Mouse (Mus musculus): ENCODE data around the gene Pdzd9. TPM values are rescaled to one million over a fixed set of nuclear protein-coding genes. Genes with fewer than 3 reads are reported as not detected.
"Not testable (repeated sequence)": the region's sequence is repeated elsewhere in the genome, so short reads cannot be mapped to it uniquely, and the experiment has no call there.

Gene Pdzd9
- polyA plus RNA-seq (2015; fragmentation: Nextera tagmentation; extraction: Ambion mirVana): 0.08 and 0.09 TPM in 2 replicates

DNA sequence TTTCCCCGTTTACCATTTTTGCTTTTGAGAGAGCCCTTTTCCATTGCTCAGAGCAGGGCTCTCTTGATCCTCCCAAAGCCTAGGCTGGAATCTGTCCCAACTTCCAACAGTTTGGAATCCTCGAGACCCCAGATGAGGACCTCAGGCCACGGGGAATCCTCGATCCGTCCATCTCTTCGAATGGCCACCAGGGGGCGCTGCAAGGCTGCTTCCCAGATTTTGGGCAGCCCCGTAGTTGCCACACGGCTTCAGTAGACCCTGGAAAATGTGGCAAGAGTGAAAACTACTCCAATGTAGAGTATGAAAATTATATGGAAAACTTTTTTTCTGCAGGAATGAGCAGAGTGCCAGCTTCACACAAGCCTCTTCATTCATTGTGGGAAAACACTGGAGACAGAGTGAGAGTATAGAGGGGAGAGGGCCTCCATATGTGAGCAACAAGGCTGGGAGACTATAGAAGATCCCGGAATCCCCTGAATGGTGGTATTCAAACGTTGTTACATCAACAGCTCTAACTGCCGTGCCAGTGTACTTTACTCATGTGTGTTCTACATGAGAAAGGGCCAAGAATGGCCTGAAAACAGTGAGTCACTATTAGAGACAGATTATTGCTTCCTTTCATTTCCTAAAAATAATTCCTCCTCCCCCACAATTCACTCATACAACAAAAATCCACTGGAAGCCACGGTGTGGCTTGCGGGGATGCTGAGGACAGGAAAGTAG, at the start of gene Pdzd9:
Pdzd9 (minus strand) TSS at position 191 of the 723 bp plus-strand sequence.
- Histone ChIP-seq H3K9ac (no peak within 1 kb of the TSS), H3K9me3 (replicated peaks) (no peaks in the 10 kb centered on the region), H3K4me3 (replicated peaks) (no peak within 1 kb of the TSS), H3K27me3 (no peaks in the 10 kb centered on the region), H3K27ac (no peak within 1 kb of the TSS), H3K36me3 (no peaks in the 10 kb centered on the region), H3K4me1 (replicated peaks) (peaks cover 3% of the 10 kb centered on the region; the same call in 1 of the 2 replicates), H3K4me2 (no peak within 1 kb of the TSS)
- WGBS (ENCODE audit: insufficient replicate concordance): 16% methylated on average over 14 of the region's 14 CpGs
- ATAC-seq (ENCODE audit: low read depth): peak; percentile 34; the same call in 1 of the 2 replicates
- peak; percentile 56 for DNase-seq

DNA sequence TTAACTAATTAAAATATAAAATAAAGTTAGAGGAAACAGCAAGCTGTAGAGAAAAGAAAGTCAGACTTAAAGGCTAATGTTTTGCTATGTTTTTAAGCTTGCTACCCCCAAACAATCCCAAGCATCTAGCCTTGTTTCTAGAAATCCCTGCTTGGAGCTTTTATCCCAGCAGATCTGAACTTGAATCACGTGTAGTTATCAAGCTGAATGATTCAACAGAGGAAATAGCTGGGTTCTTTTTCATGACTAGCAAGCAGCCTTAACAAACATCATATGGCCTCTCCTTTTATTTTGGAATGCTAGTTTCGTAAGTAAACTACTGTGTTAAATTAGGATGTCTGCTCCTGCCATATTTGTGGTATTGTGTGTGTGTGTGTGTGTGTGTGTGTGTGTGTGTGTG, 47.1 kb upstream of the Pdzd9 start:
- no peaks in the 10 kb centered on the region for H3K36me3 ChIP-seq
- H3K4me2 ChIP-seq: no peak overlapping the region
- H3K9me3 ChIP-seq (replicated peaks): no peaks in the 10 kb centered on the region
- no peaks in the 10 kb centered on the region for H3K27me3 ChIP-seq
- no peaks in the 10 kb centered on the region; the same call in 1 of the 2 replicates for H3K4me1 ChIP-seq (replicated peaks)
- DNase-seq: no peak
- no peak overlapping the region for H3K9ac ChIP-seq
- no peak overlapping the region for H3K4me3 ChIP-seq (replicated peaks)
- WGBS (ENCODE audit: insufficient replicate concordance): 67% methylated on average over 2 of the region's 2 CpGs
- no peak for ATAC-seq (ENCODE audit: low read depth)
- H3K27ac ChIP-seq: no peak overlapping the region

GRCm38 (mm10) chr7:120713951-120714350, 43.8 kb upstream of the Pdzd9 start:
- H3K27ac ChIP-seq; H3K9me3 ChIP-seq (replicated peaks); DNase-seq; H3K9ac ChIP-seq; H3K4me3 ChIP-seq (replicated peaks); H3K4me1 ChIP-seq (replicated peaks); H3K4me2 ChIP-seq; ATAC-seq (ENCODE audit: low read depth); H3K27me3 ChIP-seq; H3K36me3 ChIP-seq: not testable (repeated sequence)
- WGBS (ENCODE audit: insufficient replicate concordance): 88% methylated on average over 11 of the region's 11 CpGs

DNA sequence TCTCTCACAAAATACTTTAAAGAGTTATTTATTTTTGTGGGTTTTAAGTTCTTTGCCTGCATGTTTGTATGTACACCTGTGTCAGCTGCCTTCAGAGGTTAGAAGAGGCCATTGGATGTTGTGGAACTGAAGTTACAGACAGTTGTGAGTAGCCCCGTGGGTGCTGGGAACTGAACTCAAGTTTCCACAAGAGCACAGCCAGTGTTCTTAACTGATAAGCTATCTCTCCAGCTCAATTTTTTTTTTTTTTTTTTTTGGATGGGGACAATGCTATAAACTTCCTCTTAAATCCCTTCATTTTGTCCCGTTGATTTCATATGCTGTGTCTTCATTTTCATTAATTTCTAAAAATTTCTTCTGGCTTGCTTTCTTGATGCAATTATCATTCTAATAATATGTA, 43.1 kb upstream of the Pdzd9 start:
- Histone ChIP-seq H3K27ac (no peak overlapping the region), H3K9ac (no peak overlapping the region), H3K4me2 (no peak overlapping the region), H3K4me3 (replicated peaks) (no peak overlapping the region), H3K36me3 (no peaks in the 10 kb centered on the region), H3K9me3 (replicated peaks) (no peaks in the 10 kb centered on the region), H3K27me3 (no peaks in the 10 kb centered on the region), H3K4me1 (replicated peaks) (no peaks in the 10 kb centered on the region; the same call in 1 of the 2 replicates)
- ATAC-seq (ENCODE audit: low read depth) (no peak), DNase-seq (no peak)
- WGBS (ENCODE audit: insufficient replicate concordance): 50% methylated on average over 2 of the region's 2 CpGs

- Histone ChIP-seq H3K4me3 (replicated peaks) (no peak overlapping the region), H3K9me3 (replicated peaks) (no peaks in the 10 kb centered on the region), H3K9ac (no peak overlapping the region), H3K36me3 (no peaks in the 10 kb centered on the region), H3K27ac (no peak overlapping the region), H3K4me2 (no peak overlapping the region), H3K4me1 (replicated peaks) (no peaks in the 10 kb centered on the region; the same call in 1 of the 2 replicates), H3K27me3 (no peaks in the 10 kb centered on the region)
- ATAC-seq (ENCODE audit: low read depth) (no peak), DNase-seq (no peak)
- WGBS (ENCODE audit: insufficient replicate concordance): 79% methylated on average over 2 of the region's 2 CpGs
Observed at GRCm38 (mm10) chr7:120712071-120712470, 41.9 kb upstream of the Pdzd9 start.

DNA sequence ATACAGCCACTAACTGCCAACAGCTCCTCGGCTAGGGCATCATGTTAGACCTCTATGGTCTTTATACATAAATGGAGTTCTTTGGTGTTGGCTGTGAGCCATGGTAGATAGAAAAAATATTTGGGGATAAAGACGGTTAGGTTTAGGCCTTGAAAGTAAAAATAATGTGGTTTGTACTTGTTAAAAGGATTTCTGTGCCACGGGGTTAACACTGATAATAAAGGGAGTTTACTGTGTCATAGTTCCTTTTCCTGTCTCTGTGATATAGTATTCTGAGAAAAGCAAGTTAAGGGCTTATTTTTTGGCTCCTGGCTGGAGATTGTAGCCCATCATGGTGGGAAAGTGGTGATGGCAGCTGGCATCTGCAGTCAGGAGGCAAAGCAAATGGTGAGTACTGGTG, 33.7 kb upstream of the Pdzd9 start:
- 28% methylated on average over 3 of the region's 3 CpGs for WGBS (ENCODE audit: insufficient replicate concordance)
- no peaks in the 10 kb centered on the region for H3K36me3 ChIP-seq
- H3K9ac ChIP-seq: no peak overlapping the region
- no peak for DNase-seq
- H3K4me2 ChIP-seq: no peak overlapping the region
- H3K4me3 ChIP-seq (replicated peaks): no peak overlapping the region
- no peaks in the 10 kb centered on the region for H3K9me3 ChIP-seq (replicated peaks)
- no peak for ATAC-seq (ENCODE audit: low read depth)
- peaks cover 29% of the 10 kb centered on the region for H3K4me1 ChIP-seq (replicated peaks)
- H3K27me3 ChIP-seq: no peaks in the 10 kb centered on the region
- H3K27ac ChIP-seq: no peak overlapping the region

GRCm38 (mm10) chr7:120699586-120699985, 29.4 kb upstream of the Pdzd9 start:
- ATAC-seq (ENCODE audit: low read depth) (no peak), DNase-seq (no peak)
- H3K36me3 ChIP-seq: peaks cover 5% of the 10 kb centered on the region; the same call in 1 of the 2 replicates
- H3K4me1 ChIP-seq (replicated peaks): peaks cover 45% of the 10 kb centered on the region
- H3K27ac ChIP-seq: no peak overlapping the region
- H3K9ac ChIP-seq: no peak overlapping the region
- H3K4me3 ChIP-seq (replicated peaks): no peak overlapping the region
- WGBS (ENCODE audit: insufficient replicate concordance): 68% methylated on average over 6 of the region's 6 CpGs
- H3K4me2 ChIP-seq: no peak overlapping the region
- H3K9me3 ChIP-seq (replicated peaks): no peaks in the 10 kb centered on the region
- H3K27me3 ChIP-seq: no peaks in the 10 kb centered on the region

DNA sequence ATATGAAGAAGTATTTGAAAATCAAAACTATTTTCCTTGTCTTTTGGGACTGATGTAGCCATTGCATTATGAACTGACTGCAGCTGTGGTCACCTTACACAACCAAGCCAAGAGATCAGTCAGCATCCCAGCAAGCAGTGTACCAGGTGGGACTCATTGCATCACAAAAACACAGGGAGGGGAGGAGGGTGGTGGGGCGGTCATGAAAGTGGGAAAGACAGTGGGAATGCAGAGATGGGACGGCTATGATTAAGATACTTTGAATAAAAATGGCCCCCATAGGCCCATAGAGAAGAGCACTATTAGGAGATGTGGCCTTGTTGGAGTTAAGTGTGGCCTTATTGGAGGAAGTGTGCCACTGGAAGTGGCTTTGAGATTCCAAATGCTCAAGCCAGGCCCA, 26.2 kb upstream of the Pdzd9 start:
- WGBS (ENCODE audit: insufficient replicate concordance): 88% methylated on average over 2 of the region's 2 CpGs
- ATAC-seq (ENCODE audit: low read depth): no peak
- H3K4me1 ChIP-seq (replicated peaks): peaks cover 32% of the 10 kb centered on the region
- H3K27ac ChIP-seq: no peak overlapping the region
- H3K4me2 ChIP-seq: no peak overlapping the region
- no peak for DNase-seq
- H3K9ac ChIP-seq: no peak overlapping the region
- H3K36me3 ChIP-seq: peaks cover 12% of the 10 kb centered on the region
- H3K27me3 ChIP-seq: no peaks in the 10 kb centered on the region
- H3K4me3 ChIP-seq (replicated peaks): no peak overlapping the region
- H3K9me3 ChIP-seq (replicated peaks): no peaks in the 10 kb centered on the region

GRCm38 (mm10) chr7:120695641-120696040, 25.5 kb upstream of the Pdzd9 start:
- Histone ChIP-seq H3K4me1 (replicated peaks) (peaks cover 31% of the 10 kb centered on the region), H3K27ac (no peak overlapping the region), H3K4me2 (no peak overlapping the region), H3K36me3 (peaks cover 17% of the 10 kb centered on the region), H3K4me3 (replicated peaks) (no peak overlapping the region), H3K9ac (no peak overlapping the region), H3K9me3 (replicated peaks) (no peaks in the 10 kb centered on the region), H3K27me3 (no peaks in the 10 kb centered on the region)
- peak; percentile 39; the same call in 1 of the 2 replicates for ATAC-seq (ENCODE audit: low read depth)
- no peak for DNase-seq
- 23% methylated on average over 1 of the region's 1 CpGs for WGBS (ENCODE audit: insufficient replicate concordance)

GRCm38 (mm10) chr7:120695196-120695595, 25.1 kb upstream of the Pdzd9 start:
- no peak overlapping the region for H3K9ac ChIP-seq
- H3K9me3 ChIP-seq (replicated peaks): no peaks in the 10 kb centered on the region
- ATAC-seq (ENCODE audit: low read depth): no peak
- no peak overlapping the region for H3K27ac ChIP-seq
- peaks cover 31% of the 10 kb centered on the region for H3K4me1 ChIP-seq (replicated peaks)
- no peak for DNase-seq
- WGBS (ENCODE audit: insufficient replicate concordance): 61% methylated on average over 6 of the region's 6 CpGs
- H3K4me2 ChIP-seq: no peak overlapping the region
- peaks cover 18% of the 10 kb centered on the region for H3K36me3 ChIP-seq
- H3K27me3 ChIP-seq: no peaks in the 10 kb centered on the region
- H3K4me3 ChIP-seq (replicated peaks): no peak overlapping the region

DNA sequence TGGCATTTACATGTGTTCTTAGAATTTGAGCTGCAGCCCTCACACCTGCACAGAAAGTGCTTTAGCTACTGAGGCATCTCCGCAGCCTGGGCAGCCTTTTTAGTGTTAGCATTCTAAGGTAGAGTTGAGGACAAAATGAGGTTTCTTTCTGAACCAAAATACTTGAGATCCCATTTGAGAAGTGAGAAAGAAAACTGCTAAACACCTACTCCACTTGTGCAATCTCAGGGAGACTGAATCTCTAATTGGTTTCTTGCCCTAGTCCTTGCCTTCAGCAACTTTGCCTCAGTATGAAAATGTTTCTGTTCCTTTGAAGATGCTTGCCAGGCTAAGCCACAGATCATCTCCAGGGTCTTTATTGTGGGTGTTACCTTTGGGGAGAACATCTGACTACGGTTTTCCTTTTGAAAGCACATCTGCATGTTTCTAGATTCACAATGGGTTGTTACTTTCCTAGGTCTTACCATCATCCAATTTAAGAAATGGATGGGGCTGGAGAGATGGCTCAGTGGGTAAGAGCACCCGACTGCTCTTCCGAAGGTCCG, 23.8 kb upstream of the Pdzd9 start:
- Histone ChIP-seq H3K36me3 (peaks cover 18% of the 10 kb centered on the region), H3K4me1 (replicated peaks) (peaks cover 22% of the 10 kb centered on the region), H3K4me3 (replicated peaks) (no peak overlapping the region), H3K9me3 (replicated peaks) (no peaks in the 10 kb centered on the region), H3K4me2 (no peak overlapping the region), H3K27me3 (no peaks in the 10 kb centered on the region), H3K27ac (no peak overlapping the region), H3K9ac (no peak overlapping the region)
- no peak for DNase-seq
- ATAC-seq (ENCODE audit: low read depth): no peak
- WGBS (ENCODE audit: insufficient replicate concordance): 90% methylated on average over 5 of the region's 5 CpGs

DNA sequence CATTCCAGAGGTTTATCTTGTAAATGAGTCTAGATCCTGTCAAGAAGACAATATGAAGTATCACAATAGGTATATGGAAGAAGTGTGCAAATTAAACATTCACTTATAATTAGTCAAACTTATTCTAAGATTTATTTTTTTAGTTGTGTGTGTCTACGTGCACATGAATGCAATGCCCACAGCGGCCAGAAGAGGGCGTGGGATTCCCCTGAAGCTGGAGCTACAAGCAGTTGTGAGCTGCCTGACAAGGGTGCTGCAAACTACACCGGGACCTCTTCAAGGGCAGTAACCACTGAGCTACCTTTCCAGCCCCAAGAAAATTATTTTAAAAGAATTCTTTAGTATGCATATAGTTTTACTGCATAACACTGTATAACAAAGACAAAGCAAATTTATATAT, 20.5 kb upstream of the Pdzd9 start:
- Histone ChIP-seq H3K4me3 (replicated peaks) (no peak overlapping the region), H3K4me1 (replicated peaks) (peaks cover 18% of the 10 kb centered on the region), H3K27me3 (no peaks in the 10 kb centered on the region), H3K4me2 (no peak overlapping the region), H3K9ac (no peak overlapping the region), H3K9me3 (replicated peaks) (no peaks in the 10 kb centered on the region), H3K27ac (no peak overlapping the region), H3K36me3 (peaks cover 13% of the 10 kb centered on the region)
- ATAC-seq (ENCODE audit: low read depth) (no peak), DNase-seq (no peak)
- WGBS (ENCODE audit: insufficient replicate concordance): 66% methylated on average over 4 of the region's 4 CpGs
